Mouse (Mus musculus) limb, embryonic 11.5 days (tissue): Measurements from ENCODE around the gene Mdc1. TPM values are rescaled to one million over a fixed set of nuclear protein-coding genes. Genes with fewer than 3 reads are reported as not detected.

Source experiments
- ATAC-seq: fragments of 200-750 bp; cut with Nextera tagmentation; 2 replicates; pipeline ENCODE4 v1.8.0; 2017; ENCODE audit warnings: low read depth; ENCODE audit not compliant: insufficient number of reproducible peaks, low FRiP score, low TSS enrichment
- DNase-seq: peaks from one replicate; pipeline ENCODE4 v3.0.0-alpha.2; 2015; ENCODE audit warnings: low spot score
- H3K27ac ChIP-seq: fragments of 300-500 bp; sonication (generic); replicated peaks from 2 replicates; pipeline ENCODE4 v1.5.1; 2014; ENCODE audit warnings: low read depth, mild to moderate bottlenecking, low read length
- H3K27me3 ChIP-seq: fragments of 300-500 bp; sonication (generic); 2 replicates; pipeline ENCODE4 v1.6.1; 2014; ENCODE audit warnings: mild to moderate bottlenecking, low read length, mixed read lengths; ENCODE audit not compliant: control insufficient read depth, insufficient read depth
- H3K36me3 ChIP-seq: fragments of 300-500 bp; sonication (generic); 2 replicates; pipeline ENCODE4 v1.6.1; 2014; ENCODE audit warnings: mild to moderate bottlenecking, low read length, moderate library complexity, mixed read lengths; ENCODE audit not compliant: control insufficient read depth, insufficient read depth
- H3K4me1 ChIP-seq: fragments of 300-500 bp; sonication (generic); 2 replicates; pipeline ENCODE4 v1.6.1; 2014; ENCODE audit warnings: low read length, mixed read lengths; ENCODE audit not compliant: control insufficient read depth, insufficient read depth
- H3K4me2 ChIP-seq: fragments of 300-500 bp; sonication (generic); 2 replicates; pipeline ENCODE4 v1.6.1; 2014; ENCODE audit warnings: low read depth, mild to moderate bottlenecking, moderate library complexity; ENCODE audit not compliant: severe bottlenecking
- H3K4me3 ChIP-seq: fragments of 300-500 bp; sonication (generic); 2 replicates; pipeline ENCODE4 v1.5.1; 2014; ENCODE audit warnings: low read depth, low read length
- H3K9ac ChIP-seq: fragments of 300-500 bp; sonication (generic); 2 replicates; pipeline ENCODE4 v1.6.1; 2014; ENCODE audit warnings: mild to moderate bottlenecking, low read length
- H3K9me3 ChIP-seq: fragments of 300-500 bp; sonication (generic); 2 replicates; pipeline ENCODE4 v1.6.1; 2016; ENCODE audit warnings: low read length; ENCODE audit not compliant: control insufficient read depth
- WGBS: fragments of 180-500 bp; shearing (Covaris S2); extraction: QIAGEN DNeasy Blood & Tissue Kit; methylation state at CpG from one replicate; pipeline ENCODE4 v1.1.7; 2014; 5-methylcytosine and 5-hydroxymethylcytosine counted together
- polyA plus RNA-seq: library from polyadenylated mRNA; unstranded; fragments of >200 nt; fragmentation: Nextera tagmentation; extraction: Ambion mirVana; gene quantifications from 2 replicates; pipeline ENCODE4 v1.2.1, GENCODE M21; 2014

The Mdc1 gene
- polyA plus RNA-seq, 1 experiment from 2014 or later: 20.7 TPM

DNA sequence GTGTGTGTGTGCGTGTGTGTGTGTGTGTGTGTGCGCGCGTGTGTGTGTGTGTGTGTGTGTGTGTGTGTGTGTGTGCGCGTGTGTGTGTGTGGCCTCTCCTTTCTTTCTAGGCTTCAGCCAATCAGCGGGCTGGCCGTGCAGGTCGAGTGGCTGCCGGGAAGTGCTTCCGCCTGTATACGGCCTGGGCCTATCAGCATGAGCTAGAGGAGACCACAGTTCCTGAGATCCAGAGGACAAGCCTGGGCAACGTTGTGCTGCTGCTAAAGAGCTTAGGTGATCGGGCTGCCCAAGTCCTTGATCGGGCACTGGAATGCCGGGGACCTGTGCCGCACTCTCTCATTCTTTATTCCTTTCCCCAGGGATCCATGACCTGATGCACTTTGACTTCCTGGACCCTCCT is 46.4 kb downstream of the Mdc1 start:
- ATAC-seq (no peak), DNase-seq (no peak)
- H3K36me3 ChIP-seq: peaks cover 41% of the 10 kb centered on the region
- H3K27me3 ChIP-seq: no peaks in the 10 kb centered on the region
- no peak overlapping the region for H3K27ac ChIP-seq
- H3K9me3 ChIP-seq: no peaks in the 10 kb centered on the region
- no peak overlapping the region for H3K4me3 ChIP-seq
- WGBS: 95% methylated on average over 11 of the region's 17 CpGs
- H3K9ac ChIP-seq: no peak overlapping the region
- no peak overlapping the region for H3K4me2 ChIP-seq
- H3K4me1 ChIP-seq: no peaks in the 10 kb centered on the region

- H3K4me1 ChIP-seq: peaks cover 4% of the 10 kb centered on the region; the same call in 1 of the 2 replicates
- no peaks in the 10 kb centered on the region for H3K9me3 ChIP-seq
- no peaks in the 10 kb centered on the region for H3K27me3 ChIP-seq
- WGBS: under 1% methylated on average over 54 of the region's 86 CpGs
- H3K4me3 ChIP-seq: peak within 1 kb of the TSS; percentile 52
- peak within 1 kb of the TSS; percentile 92 for H3K4me2 ChIP-seq
- peaks cover 10% of the 10 kb centered on the region for H3K36me3 ChIP-seq
- peak within 1 kb of the TSS; percentile 72; the same call in 1 of the 2 replicates for H3K27ac ChIP-seq
- peak within 1 kb of the TSS; percentile 79 for H3K9ac ChIP-seq
- DNase-seq (peak; percentile 88), ATAC-seq (peak; percentile 92)
Measured at GRCm38 (mm10) chr17:35896781-35897643, 55.7 kb downstream of the Mdc1 start, which contains the start of gene 2310061I04Rik. Gene 2310061I04Rik, minus strand, starts transcription at chr17:35897431.

- DNase-seq: peak; percentile 33
- WGBS: 45% methylated on average over 23 of the region's 23 CpGs
- Histone ChIP-seq H3K9me3 (no peaks in the 10 kb centered on the region), H3K27me3 (no peaks in the 10 kb centered on the region), H3K36me3 (peaks cover 6% of the 10 kb centered on the region; the same call in 1 of the 2 replicates), H3K4me1 (peaks cover 4% of the 10 kb centered on the region; the same call in 1 of the 2 replicates), H3K4me2 (peak overlapping the region; percentile 92), H3K9ac (peak overlapping the region; percentile 79; the same call in 1 of the 2 replicates), H3K27ac (no peak overlapping the region; the same call in 1 of the 2 replicates), H3K4me3 (peak overlapping the region; percentile 52; the same call in 1 of the 2 replicates)
- peak; percentile 51; the same call in 1 of the 2 replicates for ATAC-seq
Measured at GRCm38 (mm10) chr17:35897644-35898573, 56.6 kb downstream of the Mdc1 start.

GRCm38 (mm10) chr17:35900636-35901035 is 59.3 kb downstream of the Mdc1 start:
- Histone ChIP-seq H3K4me2 (no peak overlapping the region), H3K4me3 (no peak overlapping the region), H3K36me3 (peaks cover 10% of the 10 kb centered on the region), H3K27me3 (no peaks in the 10 kb centered on the region), H3K9me3 (no peaks in the 10 kb centered on the region), H3K9ac (no peak overlapping the region), H3K4me1 (peaks cover 4% of the 10 kb centered on the region; the same call in 1 of the 2 replicates), H3K27ac (no peak overlapping the region)
- DNase-seq (no peak), ATAC-seq (no peak)
- WGBS: 84% methylated on average over 3 of the region's 3 CpGs

DNA sequence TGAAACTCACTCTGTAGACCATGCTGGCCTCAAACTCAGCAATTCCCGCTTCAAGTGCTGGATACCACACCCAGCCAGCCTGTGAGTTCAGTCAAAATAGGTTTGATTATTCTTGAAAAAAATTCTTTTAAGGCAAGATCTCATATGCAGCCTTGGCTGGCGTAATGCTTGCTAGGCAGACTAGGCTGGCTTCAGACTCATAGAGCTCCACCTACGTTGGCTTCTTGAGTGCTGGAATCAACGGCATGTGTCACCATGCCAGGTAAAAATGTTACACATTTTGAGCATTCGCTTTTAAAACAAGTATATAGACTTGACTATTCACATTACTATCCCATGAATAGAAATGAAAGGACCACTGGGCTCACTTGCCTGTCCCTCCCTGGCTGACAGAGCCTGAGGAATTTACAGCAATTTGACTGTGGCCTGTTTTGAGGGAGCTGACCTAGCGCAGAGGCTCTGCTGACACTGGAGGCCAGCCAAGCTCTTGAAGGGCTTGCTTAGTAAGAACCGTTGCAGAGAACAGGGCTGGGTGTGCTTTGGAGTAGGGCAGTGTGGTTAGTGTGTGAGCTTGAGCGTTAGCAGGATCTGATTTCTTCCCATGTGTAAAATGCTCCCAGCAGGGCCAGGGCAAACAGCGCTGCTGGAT is 62.2 kb downstream of the Mdc1 start:
- ATAC-seq (no peak), DNase-seq (no peak)
- no peak overlapping the region for H3K4me2 ChIP-seq
- H3K27me3 ChIP-seq: no peaks in the 10 kb centered on the region
- H3K4me3 ChIP-seq: no peak overlapping the region
- no peak overlapping the region for H3K9ac ChIP-seq
- 91% methylated on average over 9 of the region's 9 CpGs for WGBS
- H3K36me3 ChIP-seq: peaks cover 10% of the 10 kb centered on the region
- H3K4me1 ChIP-seq: no peaks in the 10 kb centered on the region
- H3K9me3 ChIP-seq: no peaks in the 10 kb centered on the region
- no peak overlapping the region for H3K27ac ChIP-seq

- Histone ChIP-seq H3K9ac (no peak overlapping the region), H3K4me3 (no peak overlapping the region), H3K4me1 (peaks cover 2% of the 10 kb centered on the region), H3K27ac (no peak overlapping the region), H3K27me3 (no peaks in the 10 kb centered on the region), H3K9me3 (no peaks in the 10 kb centered on the region), H3K4me2 (no peak overlapping the region), H3K36me3 (peaks cover 10% of the 10 kb centered on the region)
- WGBS: 82% methylated on average over 4 of the region's 4 CpGs
- no peak for ATAC-seq
- DNase-seq: no peak
Measured at GRCm38 (mm10) chr17:35903992-35904355, 62.7 kb downstream of the Mdc1 start.

DNA sequence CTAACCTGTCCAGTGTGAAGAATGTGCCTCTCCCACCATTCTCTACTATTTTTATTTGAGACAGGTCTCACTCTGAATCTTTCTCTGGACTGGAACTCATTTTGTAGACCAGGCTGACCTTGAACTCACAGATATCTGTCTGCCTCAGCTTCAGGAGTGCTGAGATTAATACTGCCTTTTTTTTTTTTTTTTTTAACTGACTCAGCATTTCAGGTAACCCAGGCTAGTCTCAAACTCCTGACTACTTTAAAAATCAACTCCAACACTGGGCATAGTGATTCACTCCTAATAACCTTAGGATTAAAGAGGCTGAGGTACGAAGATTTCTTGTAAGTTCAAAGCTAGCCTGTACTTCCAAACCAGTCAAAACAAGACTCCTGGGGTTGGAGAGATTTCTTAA is 64.3 kb downstream of the Mdc1 start:
- H3K9ac ChIP-seq: no peak overlapping the region
- peaks cover 7% of the 10 kb centered on the region for H3K4me1 ChIP-seq
- H3K9me3 ChIP-seq: no peaks in the 10 kb centered on the region
- no peak overlapping the region for H3K27ac ChIP-seq
- WGBS: 98% methylated on average over 1 of the region's 1 CpGs
- no peaks in the 10 kb centered on the region for H3K27me3 ChIP-seq
- DNase-seq (no peak), ATAC-seq (no peak)
- no peak overlapping the region for H3K4me3 ChIP-seq
- peaks cover 7% of the 10 kb centered on the region for H3K36me3 ChIP-seq
- no peak overlapping the region for H3K4me2 ChIP-seq

DNA sequence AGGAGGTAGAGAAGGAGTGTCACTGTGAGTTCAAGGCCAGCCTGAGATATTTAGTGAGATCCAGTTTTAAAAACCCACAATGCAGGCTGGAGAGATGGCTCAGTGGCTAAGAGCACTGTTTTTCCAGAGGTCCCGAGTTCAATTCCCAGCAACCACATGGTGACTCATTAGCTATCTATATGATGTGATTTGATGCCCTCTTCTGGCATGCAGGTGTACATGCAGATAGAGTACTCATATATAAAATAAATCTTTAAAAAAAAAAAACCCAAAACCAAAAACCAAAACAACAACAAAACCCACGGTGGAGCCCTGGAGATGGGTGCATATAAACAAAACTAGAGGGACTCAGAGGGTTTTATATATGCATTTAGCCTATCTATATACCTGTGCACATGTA is 66.3 kb downstream of the Mdc1 start:
- no peak for DNase-seq
- ATAC-seq: no peak
- no peak overlapping the region for H3K9ac ChIP-seq
- H3K4me3 ChIP-seq: no peak overlapping the region
- peaks cover 7% of the 10 kb centered on the region for H3K4me1 ChIP-seq
- no peaks in the 10 kb centered on the region for H3K9me3 ChIP-seq
- H3K4me2 ChIP-seq: no peak overlapping the region
- H3K27ac ChIP-seq: no peak overlapping the region
- peaks cover 7% of the 10 kb centered on the region for H3K36me3 ChIP-seq
- WGBS: 84% methylated on average over 2 of the region's 2 CpGs
- no peaks in the 10 kb centered on the region for H3K27me3 ChIP-seq
